Mouse (Mus musculus): ENCODE measurements around the gene Rbm8a.
"Not testable (repeated sequence)": the region's sequence is repeated elsewhere in the genome, so short reads cannot be mapped to it uniquely, and the experiment has no call there.

Gene Rbm8a

GRCm38 (mm10) chr3:96603311-96603710, 26.4 kb upstream of the Rbm8a start:
- no peak for DNase-seq (ENCODE audit: low spot score in 2 of 2)

GRCm38 (mm10) chr3:96606007-96606406, 23.7 kb upstream of the Rbm8a start:
- not testable (repeated sequence) for DNase-seq (ENCODE audit: low spot score in 2 of 2)

DNA sequence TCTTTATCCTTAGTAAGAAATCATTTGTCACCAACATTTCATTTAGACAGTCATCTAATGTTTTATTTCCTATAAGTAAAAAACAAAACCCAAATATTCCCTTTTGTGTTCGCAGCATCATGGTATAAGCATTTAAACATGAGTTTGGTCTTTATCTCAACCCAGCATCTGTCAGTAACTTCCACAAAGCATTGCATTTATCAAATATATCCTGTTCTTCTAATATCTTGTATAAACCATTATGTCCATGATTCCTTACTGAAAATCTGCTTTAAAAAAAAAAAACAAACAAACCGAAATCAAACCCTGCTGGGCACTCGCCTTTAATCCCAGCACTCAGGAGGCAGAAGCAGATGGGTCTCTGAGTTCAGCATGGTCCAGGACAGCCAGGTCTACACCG, 23.1 kb upstream of the Rbm8a start:
- DNase-seq (ENCODE audit: low spot score in 2 of 2), result no peak

- no peak for DNase-seq (ENCODE audit: low spot score in 2 of 2)
Measured at GRCm38 (mm10) chr3:96617941-96618340, 11.8 kb upstream of the Rbm8a start.

GRCm38 (mm10) chr3:96623201-96623600, 6.5 kb upstream of the Rbm8a start:
- DNase-seq (ENCODE audit: low spot score in 2 of 2), result no peak

GRCm38 (mm10) chr3:96632058-96632457, 2.3 kb downstream of the Rbm8a start:
- DNase-seq (ENCODE audit: low spot score in 2 of 2), result no peak

DNA sequence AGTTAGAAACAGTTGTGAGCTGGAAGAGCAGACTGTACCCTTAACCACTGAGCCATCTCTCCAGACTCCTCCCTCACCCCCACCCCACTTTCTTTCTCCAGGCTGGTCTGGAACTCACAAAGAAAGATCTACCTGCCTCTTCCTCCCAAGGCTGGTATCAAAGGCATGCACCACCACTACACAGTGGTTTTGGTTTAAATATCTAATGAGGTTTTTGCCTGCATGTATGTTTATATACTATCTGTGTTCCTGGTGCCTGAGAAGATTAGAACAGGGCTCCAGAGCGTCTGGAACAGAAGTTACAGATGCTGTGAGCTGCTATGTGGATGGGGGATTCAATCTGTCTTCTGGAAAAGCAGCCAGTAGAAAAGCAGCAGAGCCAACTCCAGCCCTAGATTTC, 4.3 kb downstream of the Rbm8a start:
- no peak for DNase-seq (ENCODE audit: low spot score in 2 of 2)

DNA sequence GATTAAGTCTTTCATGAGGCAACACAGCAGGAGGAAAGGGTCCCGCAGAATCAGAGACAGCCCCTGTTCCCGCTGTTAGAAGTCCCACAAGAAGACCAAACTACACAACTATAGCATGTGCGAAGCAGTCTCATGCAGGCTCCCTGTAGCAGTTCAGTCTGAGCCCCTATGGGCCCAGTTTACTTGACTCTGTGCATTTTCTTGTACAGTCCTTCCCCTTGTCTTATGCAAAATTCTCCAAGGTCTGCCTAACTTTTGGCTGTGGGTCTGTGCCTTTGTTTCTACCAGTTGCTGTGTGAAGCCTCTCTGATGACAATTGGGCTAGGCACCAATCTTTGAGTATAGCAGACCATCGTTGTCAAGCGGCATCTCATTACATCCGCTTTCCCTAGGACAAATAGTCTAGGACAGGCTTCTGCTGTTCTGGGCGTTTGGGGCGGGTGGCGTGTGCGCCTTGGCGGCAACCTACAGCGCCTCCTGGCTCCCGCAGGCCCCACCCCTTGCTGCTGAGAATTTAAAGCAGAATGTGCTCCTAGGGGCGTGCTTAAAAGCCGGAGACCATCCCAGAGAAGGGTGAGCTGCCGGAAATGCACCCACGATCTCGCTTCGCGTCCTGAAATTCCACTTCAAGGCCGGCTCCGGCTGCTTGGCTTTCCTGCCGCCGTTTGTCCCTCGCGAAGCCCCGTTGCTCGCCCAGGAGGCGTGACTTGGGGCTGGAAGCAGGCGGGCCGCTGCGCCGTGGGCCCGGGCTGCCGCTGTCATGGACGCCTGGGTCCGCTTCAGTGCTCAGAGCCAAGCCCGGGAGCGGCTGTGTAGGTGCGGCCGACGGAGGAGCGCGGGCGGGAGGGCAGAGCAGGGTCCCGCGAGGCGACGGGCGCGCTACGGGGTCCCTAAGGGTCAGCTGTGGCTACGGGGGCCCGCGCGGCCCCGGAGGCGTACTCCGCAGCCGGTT, 5.5 kb downstream of the Rbm8a start, which contains the start of the genes Pex11b and Gm42957:
Gene Pex11b, plus strand, starts transcription at position 449 of the 952 bp plus-strand sequence.
Gene Gm42957, plus strand, starts transcription at position 547 of the 952 bp plus-strand sequence.
- peak; percentile 58 to 73 for DNase-seq (ENCODE audit: low spot score in 2 of 2)

GRCm38 (mm10) chr3:96635906-96636305, 6.2 kb downstream of the Rbm8a start:
- no peak for DNase-seq (ENCODE audit: low spot score in 2 of 2)

GRCm38 (mm10) chr3:96636448-96636847, 6.7 kb downstream of the Rbm8a start:
- no peak for DNase-seq (ENCODE audit: low spot score in 2 of 2)

GRCm38 (mm10) chr3:96639219-96639618, 9.5 kb downstream of the Rbm8a start:
- DNase-seq (ENCODE audit: low spot score in 2 of 2), result peak; percentile 46 to 61

DNA sequence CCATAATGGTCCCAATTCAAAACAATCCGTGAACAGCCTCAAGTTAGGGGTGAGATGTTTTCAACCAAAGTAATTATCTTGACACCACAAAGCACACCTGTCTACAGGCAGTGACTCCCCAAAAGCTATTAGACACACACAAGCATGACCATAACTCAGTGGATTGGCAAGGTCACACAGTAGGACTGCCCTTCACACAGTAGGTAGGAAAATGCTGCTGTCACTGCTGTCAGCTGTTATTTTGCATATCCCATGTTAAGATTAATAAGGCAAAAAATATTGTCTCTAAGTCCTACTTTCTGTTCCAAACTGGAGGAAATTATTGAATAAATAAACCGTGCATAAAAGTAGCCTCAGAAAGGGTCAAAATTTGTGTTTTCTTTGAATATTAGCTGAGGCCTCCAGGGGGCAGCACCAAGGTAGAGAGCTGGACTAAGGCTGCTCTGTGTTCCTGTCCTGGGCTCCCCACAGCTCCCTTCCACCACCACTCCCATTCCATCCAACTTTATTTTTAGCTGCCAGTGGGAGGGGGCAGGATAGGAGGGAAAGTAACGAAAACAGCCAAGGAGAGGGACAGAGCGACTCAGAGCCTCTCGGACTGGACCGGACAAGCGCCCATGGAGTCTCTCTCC, 15.4 kb downstream of the Rbm8a start, which contains the start of gene Itga10:
Gene Itga10, plus strand, starts transcription at position 567 of the 632 bp plus-strand sequence.
- DNase-seq (ENCODE audit: low spot score in 2 of 2), result no peak

DNA sequence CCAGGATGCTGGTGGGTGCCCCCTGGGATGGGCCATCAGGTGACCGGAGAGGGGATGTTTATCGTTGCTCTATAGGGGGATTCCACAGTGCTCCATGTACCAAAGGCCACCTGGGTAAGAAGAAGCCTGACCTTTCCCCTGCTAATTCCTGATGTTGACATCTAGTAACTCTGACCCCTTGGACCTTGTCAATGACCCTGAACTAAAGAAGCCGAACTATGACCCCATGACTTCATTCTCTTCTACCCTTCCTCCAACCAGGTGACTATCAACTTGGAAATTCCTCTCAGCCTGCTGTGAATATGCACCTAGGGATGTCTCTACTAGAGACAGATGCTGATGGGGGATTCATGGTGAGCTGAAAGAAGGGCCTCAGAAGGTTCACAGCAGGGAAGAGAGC, 17.6 kb downstream of the Rbm8a start:
- DNase-seq (ENCODE audit: low spot score in 2 of 2), result no peak

- no peak for DNase-seq (ENCODE audit: low spot score in 2 of 2)
Measured at GRCm38 (mm10) chr3:96660901-96661300, 31.2 kb downstream of the Rbm8a start.

DNA sequence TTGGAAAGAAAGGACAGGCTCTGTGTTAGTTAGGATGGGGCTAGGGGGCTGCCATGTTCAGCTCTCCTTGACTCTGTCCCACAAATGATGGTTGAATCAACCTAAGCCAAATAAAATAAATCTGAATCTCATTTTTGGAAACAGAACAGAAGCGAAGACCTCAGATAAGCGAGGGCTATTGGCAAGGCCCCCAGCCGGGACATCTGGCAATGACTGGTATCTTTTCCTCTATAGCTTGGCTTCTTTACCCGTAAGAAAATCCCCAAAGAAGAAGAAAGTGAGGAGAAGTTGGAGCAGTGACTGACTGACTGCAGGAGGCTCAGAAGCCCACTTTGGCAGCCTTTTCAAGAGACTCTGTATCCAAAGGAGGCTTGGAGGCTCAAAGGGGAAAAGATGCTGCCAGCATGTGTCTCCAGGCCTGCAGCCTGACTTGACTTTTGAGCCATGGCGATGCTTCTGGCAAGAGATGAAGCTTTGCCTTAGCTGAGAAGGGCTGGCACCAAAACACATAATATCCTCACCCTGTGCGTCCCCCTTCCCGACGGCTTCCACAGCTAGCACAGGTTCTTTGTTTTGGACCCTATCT, 33.1 kb downstream of the Rbm8a start:
- DNase-seq (ENCODE audit: low spot score in 2 of 2), result no peak

GRCm38 (mm10) chr3:96663432-96664239, 33.9 kb downstream of the Rbm8a start:
- peak; percentile 17 to 49 for DNase-seq (ENCODE audit: low spot score in 2 of 2)

DNA sequence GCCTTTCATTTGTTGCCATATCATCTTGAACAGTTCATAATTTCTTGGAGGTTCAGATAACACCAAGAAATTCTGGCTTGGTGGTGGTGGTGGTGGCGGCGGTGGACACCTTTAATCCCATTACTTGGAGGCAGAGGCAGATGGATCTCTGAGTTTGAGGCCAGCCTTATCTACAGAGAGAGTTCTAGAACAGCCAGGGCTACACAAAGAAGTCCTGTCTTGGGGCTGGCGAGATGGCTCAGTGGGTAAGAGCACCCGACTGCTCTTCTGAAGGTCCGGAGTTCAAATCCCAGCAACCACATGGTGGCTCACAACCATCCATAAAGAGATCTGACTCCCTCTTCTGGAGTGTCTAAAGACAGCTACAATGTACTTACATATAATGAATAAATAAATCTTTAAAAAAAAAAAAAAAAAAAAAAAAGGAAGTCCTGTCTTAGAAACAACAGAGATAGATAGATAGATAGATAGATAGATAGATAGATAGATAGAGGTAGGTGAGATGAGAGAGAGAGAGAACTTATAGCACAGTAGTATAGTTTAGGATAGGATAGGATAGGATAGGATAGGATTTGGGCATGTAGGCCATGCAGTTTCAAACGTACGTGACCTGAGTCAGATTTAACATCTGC, 36.1 kb downstream of the Rbm8a start:
- DNase-seq (ENCODE audit: low spot score in 2 of 2), result not testable (repeated sequence)

DNA sequence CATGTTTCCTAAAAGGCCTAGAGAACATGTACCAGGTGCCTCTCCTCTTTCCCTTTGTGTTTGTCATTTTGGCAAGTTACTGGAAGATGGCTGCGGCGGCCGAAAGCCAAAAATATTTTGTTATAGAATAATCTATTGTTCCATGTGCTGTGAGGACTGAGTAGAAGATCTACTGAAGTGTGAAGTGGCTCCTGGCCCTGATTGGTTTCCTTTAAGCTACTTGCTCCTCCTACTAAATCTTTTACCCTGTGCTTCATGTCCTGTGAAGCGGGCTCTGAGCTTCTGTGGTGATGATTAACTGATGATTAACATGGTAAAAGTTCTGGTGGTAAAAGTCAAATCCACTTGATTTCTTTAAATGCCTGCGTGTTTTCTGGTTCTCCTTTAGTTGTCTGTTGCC, 37.2 kb downstream of the Rbm8a start:
- DNase-seq (ENCODE audit: low spot score in 2 of 2), result no peak

DNA sequence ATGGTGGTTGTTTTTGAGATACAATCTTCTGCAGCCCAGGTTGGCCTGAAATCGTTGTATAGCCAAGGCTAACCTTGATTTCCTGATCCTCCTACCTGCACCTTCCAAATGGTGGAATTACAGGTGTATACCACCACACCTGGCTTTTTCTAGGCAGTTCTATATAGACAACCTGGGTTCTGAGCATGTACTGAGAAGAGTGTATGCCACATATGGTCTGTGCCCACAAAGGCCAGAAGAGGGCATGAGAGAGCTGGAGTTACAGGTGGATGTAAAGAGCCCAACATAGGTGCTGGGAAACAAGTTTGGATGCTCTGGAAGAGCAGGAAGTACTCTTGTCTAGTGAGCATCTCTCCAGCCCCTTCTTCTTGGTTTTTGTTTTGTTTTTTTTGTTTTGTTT, 37.6 kb downstream of the Rbm8a start:
- DNase-seq (ENCODE audit: low spot score in 2 of 2), result no peak

GRCm38 (mm10) chr3:96668424-96669067, 38.8 kb downstream of the Rbm8a start:
- DNase-seq (ENCODE audit: low spot score in 2 of 2), result no peak
